Mouse (Mus musculus) lung, adult 2 months (tissue): ENCODE results near the gene Syk.

Source experiments
- CTCF ChIP-seq: fragments of 200-500 bp; IDR thresholded peaks from 2 replicates; pipeline ENCODE4 v1.5.1; 2011; ENCODE audit warnings: mild to moderate bottlenecking, low read length, control low read depth; ENCODE audit not compliant: insufficient read depth
- POLR2A ChIP-seq: fragments of 200-500 bp; IDR thresholded peaks from 2 replicates; pipeline ENCODE4 v1.6.1; 2011; ENCODE audit warnings: low read depth, mild to moderate bottlenecking, control low read depth, low read length, borderline replicate concordance; ENCODE audit errors: extremely low read depth

- TF ChIP-seq CTCF (no peak), POLR2A (no peak)
These were observed 15.3 kb downstream of the Syk start for GRCm38 (mm10) chr13:52598233-52598632.
